Mouse (Mus musculus): ENCODE data around the gene Tshz3. TPM values are rescaled to one million over a fixed set of nuclear protein-coding genes. Genes with fewer than 3 reads are reported as not detected.

Gene Tshz3
- total and polyA plus RNA-seq, 3 experiments = not detected

DNA sequence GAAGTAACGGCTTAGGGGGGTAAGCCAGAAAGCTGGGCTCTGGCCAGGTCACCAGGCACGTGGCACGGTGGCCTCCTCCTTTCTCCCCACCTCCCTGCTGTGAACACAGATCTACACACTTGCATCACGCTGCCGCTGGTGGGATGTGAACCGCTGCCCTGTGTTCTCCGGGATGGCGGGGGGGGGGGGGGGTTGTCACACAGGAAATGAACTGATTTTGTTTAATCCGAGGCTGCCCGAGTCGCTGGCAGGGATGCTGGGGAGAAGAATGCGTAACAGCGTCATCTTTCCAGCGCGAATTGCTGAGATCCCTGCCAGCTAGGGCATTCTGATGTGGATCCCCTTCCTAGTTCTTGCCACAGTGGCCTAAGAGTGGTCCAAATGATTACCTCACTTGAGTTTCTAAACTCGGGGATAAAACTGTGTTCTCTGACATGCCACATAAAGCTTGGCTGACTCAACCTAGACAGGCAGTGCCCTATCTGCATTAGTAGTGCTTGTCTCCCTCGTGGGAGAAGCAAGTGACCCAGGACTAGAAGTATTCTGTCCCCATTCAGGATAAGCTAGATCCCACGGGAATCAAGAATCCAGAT lies 18.0 kb upstream of the Tshz3 start:
- no peak overlapping the region for H3K9ac ChIP-seq (ENCODE audit: control insufficient read depth, low read depth, low read length, poor library complexity, severe bottlenecking)
- no peak overlapping the region for H3K4me3 ChIP-seq (ENCODE audit: control insufficient read depth in 1 of 2, insufficient read depth in 1 of 2, low read depth in 2 of 2, low read length in 2 of 2)
- no peak for TF ChIP-seq TBP (IDR thresholded peaks at IDR 0.05; ENCODE audit: low read depth, low read length)
- H3K27ac ChIP-seq (ENCODE audit: control insufficient read depth, low read depth, low read length) = no peak overlapping the region
- no peaks in the 10 kb centered on the region for H3K36me3 ChIP-seq (ENCODE audit: control insufficient read depth in 1 of 2, insufficient read depth in 2 of 2, low read length in 2 of 2)
- DNase-seq (ENCODE audit: low read depth, low spot score) = no peak
- H3K27me3 ChIP-seq (ENCODE audit: control insufficient read depth in 1 of 2, insufficient read depth in 2 of 2, low read length in 2 of 2) = no peaks in the 10 kb centered on the region
- H3K79me2 ChIP-seq (ENCODE audit: control insufficient read depth, insufficient read depth, low read length, poor library complexity) = no peaks in the 10 kb centered on the region
- H3K4me1 ChIP-seq (ENCODE audit: control insufficient read depth in 1 of 2, insufficient read depth in 2 of 2, low read length in 2 of 2) = no peaks in the 10 kb centered on the region
- H3K9me3 ChIP-seq (replicated peaks; ENCODE audit: insufficient read depth, low read length) = no peaks in the 10 kb centered on the region

GRCm38 (mm10) chr7:36687508-36687907 lies 10.4 kb upstream of the Tshz3 start:
- H3K4me3 ChIP-seq (ENCODE audit: control insufficient read depth in 1 of 2, insufficient read depth in 1 of 2, low read depth in 2 of 2, low read length in 2 of 2) = no peak overlapping the region
- H3K79me2 ChIP-seq (ENCODE audit: control insufficient read depth, insufficient read depth, low read length, poor library complexity) = no peaks in the 10 kb centered on the region
- H3K27me3 ChIP-seq (ENCODE audit: control insufficient read depth in 1 of 2, insufficient read depth in 2 of 2, low read length in 2 of 2) = no peaks in the 10 kb centered on the region
- H3K9ac ChIP-seq (ENCODE audit: control insufficient read depth, low read depth, low read length, poor library complexity, severe bottlenecking) = no peak overlapping the region
- no peak for TF ChIP-seq E2F4 (IDR thresholded peaks at IDR 0.05; ENCODE audit: borderline replicate concordance, low read depth, low read length)
- TF ChIP-seq NRF1 (IDR thresholded peaks at IDR 0.05; ENCODE audit: insufficient read depth, low read depth, low read length, poor library complexity, severe bottlenecking) = no peak
- TF ChIP-seq CHD2 (IDR thresholded peaks at IDR 0.05; ENCODE audit: low read length) = no peak
- TF ChIP-seq GATA1 (IDR thresholded peaks at IDR 0.05; ENCODE audit: low read depth, low read length) = no peak
- TF ChIP-seq TAL1 (IDR thresholded peaks at IDR 0.05; ENCODE audit: low read length) = no peak
- no peak for TF ChIP-seq TBP (IDR thresholded peaks at IDR 0.05; ENCODE audit: low read depth, low read length)
- no peak for TF ChIP-seq USF1 (IDR thresholded peaks at IDR 0.05; ENCODE audit: low read depth, low read length)
- TF ChIP-seq UBTF (IDR thresholded peaks at IDR 0.05; ENCODE audit: borderline replicate concordance, insufficient read depth, low read depth, low read length) = no peak
- no peak for TF ChIP-seq MYC (IDR thresholded peaks at IDR 0.05; ENCODE audit: low read depth, low read length)
- TF ChIP-seq SIN3A (IDR thresholded peaks at IDR 0.05; ENCODE audit: low read length) = no peak
- TF ChIP-seq CTCF (IDR thresholded peaks at IDR 0.05 in 2 of 3, conservative IDR thresholded peaks at IDR 0.05 in 1 of 3; ENCODE audit: control insufficient read depth in 1 of 3, insufficient read depth in 1 of 3, low read depth in 2 of 3, low read length in 3 of 3, poor library complexity in 1 of 3, severe bottlenecking in 1 of 3) = no peak
- TF ChIP-seq JUND (IDR thresholded peaks at IDR 0.05; ENCODE audit: low read depth, low read length) = no peak
- no peak for TF ChIP-seq HCFC1 (IDR thresholded peaks at IDR 0.05; ENCODE audit: low read depth, low read length)
- no peak overlapping the region for H3K27ac ChIP-seq (ENCODE audit: control insufficient read depth, low read depth, low read length)
- H3K9me3 ChIP-seq (replicated peaks; ENCODE audit: insufficient read depth, low read length) = no peaks in the 10 kb centered on the region
- no peaks in the 10 kb centered on the region for H3K36me3 ChIP-seq (ENCODE audit: control insufficient read depth in 1 of 2, insufficient read depth in 2 of 2, low read length in 2 of 2)
- no peak for DNase-seq (ENCODE audit: low read depth, low spot score)
- H3K4me1 ChIP-seq (ENCODE audit: control insufficient read depth in 1 of 2, insufficient read depth in 2 of 2, low read length in 2 of 2) = no peaks in the 10 kb centered on the region

DNA sequence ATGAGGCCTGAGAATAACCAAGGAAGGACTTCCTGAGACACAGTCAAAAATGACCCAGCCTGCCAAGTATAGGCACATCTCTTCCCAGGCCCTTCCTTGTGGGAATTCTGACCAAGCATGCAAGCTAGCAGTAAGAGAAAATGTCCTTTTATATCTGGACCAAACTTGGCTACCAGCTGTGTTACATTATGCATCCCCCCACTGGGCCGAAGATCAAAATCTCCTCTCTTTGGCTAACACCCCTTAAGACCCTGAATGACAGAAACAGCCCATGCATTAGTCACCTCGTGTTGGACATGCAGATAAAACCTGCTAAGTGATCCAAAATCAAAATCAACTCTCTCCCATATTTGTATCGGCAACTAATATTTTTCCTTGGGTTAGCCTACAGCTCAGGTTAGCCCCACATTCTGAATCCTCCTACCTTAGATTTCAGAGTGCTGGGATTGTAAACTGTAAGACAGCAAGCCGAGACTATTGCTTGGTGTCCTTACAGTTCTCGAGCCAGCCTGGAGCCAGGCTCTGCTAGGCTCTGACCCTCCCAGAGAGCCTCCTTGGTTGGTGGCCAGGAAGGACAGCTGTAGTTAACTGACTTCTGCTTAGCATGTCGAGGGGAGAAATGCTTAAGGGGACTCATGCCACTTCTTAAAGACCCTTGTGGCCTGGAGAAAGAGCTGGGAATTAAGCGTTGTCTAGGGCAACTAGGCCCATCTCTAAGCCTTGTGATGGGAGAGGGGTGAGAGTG lies 8.7 kb upstream of the Tshz3 start:
- Histone ChIP-seq H3K36me3 (ENCODE audit: control insufficient read depth in 1 of 2, insufficient read depth in 2 of 2, low read length in 2 of 2) (no peaks in the 10 kb centered on the region), H3K9ac (ENCODE audit: control insufficient read depth, low read depth, low read length, poor library complexity, severe bottlenecking) (no peak overlapping the region), H3K9me3 (replicated peaks; ENCODE audit: insufficient read depth, low read length) (no peaks in the 10 kb centered on the region), H3K27ac (ENCODE audit: control insufficient read depth, low read depth, low read length) (no peak overlapping the region), H3K79me2 (ENCODE audit: control insufficient read depth, insufficient read depth, low read length, poor library complexity) (no peaks in the 10 kb centered on the region), H3K4me3 (ENCODE audit: control insufficient read depth in 1 of 2, insufficient read depth in 1 of 2, low read depth in 2 of 2, low read length in 2 of 2) (no peak overlapping the region), H3K27me3 (ENCODE audit: control insufficient read depth in 1 of 2, insufficient read depth in 2 of 2, low read length in 2 of 2) (no peaks in the 10 kb centered on the region), H3K4me1 (ENCODE audit: control insufficient read depth in 1 of 2, insufficient read depth in 2 of 2, low read length in 2 of 2) (no peaks in the 10 kb centered on the region)
- DNase-seq (ENCODE audit: low read depth, low spot score) = no peak
- no peak for TF ChIP-seq ZKSCAN1 (IDR thresholded peaks at IDR 0.05; ENCODE audit: low read depth, low read length)
- TF ChIP-seq POLR2AphosphoS2 (IDR thresholded peaks at IDR 0.05; ENCODE audit: low read length) = no peak
- TF ChIP-seq E2F4 (IDR thresholded peaks at IDR 0.05; ENCODE audit: borderline replicate concordance, low read depth, low read length) = no peak
- TF ChIP-seq RCOR1 (IDR thresholded peaks at IDR 0.05; ENCODE audit: low read depth, low read length) = no peak
- TF ChIP-seq ZNF384 (IDR thresholded peaks at IDR 0.05; ENCODE audit: low read depth, low read length) = no peak
- no peak for TF ChIP-seq NELFE (IDR thresholded peaks at IDR 0.05; ENCODE audit: low read depth, low read length)
- TF ChIP-seq KAT2A (conservative IDR thresholded peaks at IDR 0.05; ENCODE audit: low read depth, low read length) = no peak
- TF ChIP-seq MXI1 (IDR thresholded peaks at IDR 0.05; ENCODE audit: low read depth, low read length) = no peak
- no peak for TF ChIP-seq MAFK (IDR thresholded peaks at IDR 0.05; ENCODE audit: borderline replicate concordance, low read depth, low read length)
- no peak for TF ChIP-seq NRF1 (IDR thresholded peaks at IDR 0.05; ENCODE audit: insufficient read depth, low read depth, low read length, poor library complexity, severe bottlenecking)
